Mouse (Mus musculus) skeletal muscle tissue, adult 2 months (tissue): ENCODE results near the gene Cs.

Experiments used
- DNase-seq: peaks from one replicate; pipeline ENCODE4 v3.0.0-alpha.2; 2012; ENCODE audit warnings: low read depth, low spot score

The Cs gene

DNA sequence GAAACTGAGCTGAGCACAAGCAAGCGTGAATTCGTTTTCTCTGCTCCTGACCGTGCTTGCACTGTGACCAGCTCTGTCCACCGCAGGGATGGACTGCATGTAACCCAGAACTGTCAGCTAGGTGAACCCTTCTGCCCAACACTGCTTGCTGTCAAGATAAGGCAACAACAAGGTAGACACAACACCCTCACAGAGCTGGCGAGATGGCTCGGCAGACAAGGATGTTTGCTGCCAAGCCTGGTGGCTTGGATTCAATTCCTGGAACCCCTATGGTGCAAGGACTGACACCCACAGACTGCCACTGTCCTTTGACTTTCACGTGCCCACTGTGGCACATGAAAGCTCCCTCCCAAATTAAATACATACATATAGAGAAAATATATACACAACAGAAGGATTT is 66.4 kb downstream of the Cs start:
- no peak for DNase-seq

DNA sequence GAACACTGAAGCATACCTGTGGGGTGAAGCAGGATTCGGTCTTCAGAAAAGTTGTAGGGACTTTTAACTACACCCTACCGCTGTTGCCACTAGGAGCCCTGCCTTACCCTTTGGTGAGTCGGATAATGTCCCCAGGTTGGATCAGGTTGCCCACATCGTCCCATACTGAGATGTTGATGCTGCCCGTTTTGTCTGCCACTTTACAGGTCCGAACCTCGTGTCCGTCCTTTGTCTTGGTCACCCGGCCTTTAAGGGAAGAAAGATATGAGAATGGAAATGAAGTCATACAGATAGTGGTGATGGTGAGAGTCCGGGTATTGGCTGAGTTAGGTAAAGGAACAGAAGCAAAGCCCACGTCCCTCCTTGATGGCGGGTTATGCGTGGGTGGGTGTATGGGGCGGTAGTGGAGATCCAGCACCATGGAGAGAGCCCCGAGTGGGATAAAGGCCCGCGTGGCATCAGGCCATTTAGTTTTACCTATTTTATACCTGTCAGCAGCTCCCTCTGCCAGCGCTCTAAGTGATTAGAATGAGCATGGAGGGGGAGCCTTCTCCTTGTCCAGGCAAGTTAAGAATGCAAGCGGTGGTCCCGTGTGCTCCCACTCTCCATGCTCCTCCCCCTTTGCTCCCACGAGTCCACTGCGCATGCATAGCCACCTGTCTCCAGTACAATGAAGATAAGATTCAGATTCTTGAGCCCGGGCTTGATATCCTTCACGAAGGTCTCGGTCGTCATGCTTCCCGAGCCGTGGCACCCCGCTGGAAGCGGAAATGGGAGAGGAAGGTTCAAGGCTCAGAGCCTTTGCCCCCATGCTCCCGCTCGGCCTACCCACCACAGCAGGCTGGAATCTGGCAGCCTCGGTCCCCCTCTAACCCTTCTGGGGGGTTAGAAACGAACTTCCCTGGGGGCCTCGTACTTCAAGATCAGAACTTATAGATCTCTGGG is 71.3 kb downstream of the Cs start:
- DNase-seq: no peak

DNA sequence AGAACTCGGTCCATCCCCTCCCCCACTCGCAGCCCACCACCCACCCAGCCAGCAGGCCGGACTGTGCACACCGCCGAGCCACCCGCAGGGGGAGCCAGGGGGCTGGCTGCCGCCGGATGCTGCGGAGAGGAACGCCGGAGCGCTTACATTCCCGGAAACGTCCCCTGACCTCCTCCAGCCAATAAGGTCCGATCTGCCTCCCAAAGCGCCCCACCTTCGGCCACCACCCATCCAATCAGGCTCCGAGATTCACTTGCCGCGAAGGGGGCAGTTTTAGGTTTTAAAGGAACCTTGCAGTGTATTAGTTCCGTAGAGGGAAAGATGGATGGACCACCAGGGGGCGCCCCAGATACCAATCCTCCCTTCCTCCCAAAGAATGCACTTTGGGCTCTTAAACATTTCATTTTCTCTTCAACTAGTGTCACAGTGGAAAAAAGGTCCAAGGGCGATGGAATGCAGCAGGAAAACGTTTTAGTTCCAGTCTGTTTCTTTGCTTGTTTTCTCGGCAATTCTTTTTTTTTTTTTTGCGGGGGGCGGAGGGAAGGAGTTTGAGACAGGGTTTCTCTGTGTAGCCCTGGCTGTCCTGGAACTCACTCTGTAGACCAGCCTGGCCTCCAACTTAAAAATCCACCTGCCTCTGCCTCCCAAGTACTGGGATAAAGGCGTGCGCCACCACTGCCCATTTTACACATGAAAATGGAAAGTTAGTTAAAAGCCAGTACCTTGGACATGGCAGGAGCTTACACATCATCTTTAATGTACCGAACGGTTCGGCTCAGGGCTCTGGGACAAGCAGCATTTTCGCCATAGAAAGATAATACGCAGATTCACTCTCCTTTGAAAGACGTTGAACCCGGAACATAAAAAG is 72.4 kb downstream of the Cs start:
- DNase-seq: peak; percentile 98

DNA sequence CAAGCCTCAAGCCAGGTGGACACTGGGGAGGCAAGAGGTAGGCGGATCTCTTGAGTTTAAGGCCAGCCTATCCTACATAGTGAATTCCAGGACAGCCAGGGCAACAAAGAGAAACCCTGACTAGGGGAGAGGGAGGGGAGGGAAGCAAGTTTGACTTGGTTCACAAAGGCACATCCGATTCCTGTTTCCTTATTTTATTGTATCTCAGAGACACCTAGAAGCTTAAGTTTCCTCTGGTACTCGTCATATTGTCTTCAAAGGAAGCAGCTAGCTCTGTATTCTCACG is 73.0 kb downstream of the Cs start:
- DNase-seq: no peak

DNA sequence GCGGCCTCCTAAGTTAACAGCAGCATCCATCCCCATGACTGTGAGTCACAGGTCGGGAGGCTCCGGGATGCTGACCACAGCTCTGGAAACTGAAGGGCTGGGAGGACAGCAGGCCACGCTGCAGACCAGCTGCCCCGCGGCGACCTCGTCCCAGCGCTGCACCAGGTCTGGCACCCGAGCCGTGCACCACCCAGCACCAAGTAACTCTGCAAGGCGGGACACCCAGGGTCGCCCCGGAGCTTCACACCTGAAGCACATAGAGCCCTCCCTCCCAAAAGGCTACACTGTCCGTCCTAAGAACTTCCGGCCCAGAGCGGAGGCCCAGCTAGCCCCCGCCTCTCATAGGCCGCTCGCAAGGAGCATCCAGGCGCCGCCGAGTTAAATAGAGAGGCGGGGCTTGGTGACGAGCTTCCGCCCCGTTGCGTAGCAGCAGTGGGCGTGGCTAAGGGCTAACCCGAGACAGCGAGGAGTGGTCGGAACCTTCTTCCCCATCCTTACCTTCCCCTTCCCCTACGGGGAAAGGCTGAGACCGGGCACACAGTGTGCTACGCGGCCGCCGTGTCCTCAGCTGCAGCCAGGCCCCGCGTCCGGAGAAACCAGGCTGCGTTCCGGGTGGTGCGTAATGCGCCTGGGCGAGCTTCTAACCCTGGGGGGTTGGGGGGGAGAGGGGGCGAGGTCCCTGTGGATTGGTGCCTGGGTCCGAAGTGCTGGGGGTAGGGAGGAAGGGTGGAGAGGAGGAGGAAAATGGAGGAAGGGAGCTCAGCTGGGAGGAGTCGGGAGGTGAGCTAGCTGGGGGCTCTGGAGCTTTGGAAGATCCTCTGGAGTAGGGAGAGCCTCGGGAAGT is 73.9 kb downstream of the Cs start, which contains the start of the genes Nabp2 and Rnf41:
Gene Nabp2 (minus strand): TSS at position 282 of the 844 bp plus-strand sequence.
Gene Rnf41 (plus strand): TSS at position 447 of the 844 bp plus-strand sequence.
- peak; percentile 95 for DNase-seq

DNA sequence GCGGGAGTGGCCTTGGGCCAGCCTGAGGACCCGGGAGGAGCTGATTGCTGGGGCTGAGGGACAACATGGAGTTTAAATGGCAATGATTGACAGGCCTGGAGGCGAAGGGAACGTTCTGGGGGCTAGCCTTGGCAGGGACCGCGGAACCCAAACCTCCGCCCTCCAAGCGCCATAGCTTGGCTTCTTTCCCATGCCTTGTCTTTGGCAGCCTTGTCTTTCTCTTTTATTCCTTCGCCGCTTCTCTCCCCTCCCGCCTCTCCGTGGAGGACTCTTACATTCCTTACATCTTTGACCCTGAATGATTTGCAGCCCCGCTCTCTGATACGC is 74.5 kb downstream of the Cs start:
- peak; percentile 30 for DNase-seq
